Mouse (Mus musculus) adrenal gland, adult 10 weeks (tissue): Measurements from ENCODE around the gene Serpinb3a. TPM values are rescaled to one million over a fixed set of nuclear protein-coding genes. Genes with fewer than 3 reads are reported as not detected.

Experiments used
- polyA plus RNA-seq: library from polyadenylated mRNA; stranded (reverse); fragments of 350-450 nt; fragmentation: Illumina TruSeq; extraction: RNeasy Lipid Tissue Mini Kit (QIAGEN cat#74804); gene quantifications from one replicate; pipeline ENCODE4 v1.2.3, GENCODE M21; 2014; ENCODE audit warnings: low read depth, low replicate concordance

Gene Serpinb3a
- not detected for polyA plus RNA-seq

GRCm38 (mm10) chr1:107052203-107052602 lies at the start of gene Serpinb3a:
Gene Serpinb3a (minus strand): TSS chr1:107052303.

GRCm38 (mm10) chr1:107083406-107083805 lies 31.3 kb upstream of the Serpinb3a start, which contains the start of gene Serpinb3d:
Gene Serpinb3d (minus strand): TSS chr1:107083506.

Other genes with a start within 250 kb of the Serpinb3a start
- gene Serpinb5, start 191.1 kb downstream of the Serpinb3a start, polyA plus RNA-seq: not detected
- not detected for gene Serpinb12, start 117.9 kb downstream of the Serpinb3a start, polyA plus RNA-seq
- gene Serpinb13, start 71.3 kb downstream of the Serpinb3a start, polyA plus RNA-seq: not detected
- gene Serpinb3d, start 31.2 kb upstream of the Serpinb3a start, polyA plus RNA-seq: not detected
- gene Serpinb3b, start 226.1 kb upstream of the Serpinb3a start, polyA plus RNA-seq: not detected
- not detected for gene Serpinb3c, start 226.1 kb upstream of the Serpinb3a start, polyA plus RNA-seq